Mouse (Mus musculus) limb, embryonic 13.5 days (tissue): ENCODE data around the gene Tm7sf3. TPM values are rescaled to one million over a fixed set of nuclear protein-coding genes. Genes with fewer than 3 reads are reported as not detected.

Experiments used
- ATAC-seq: fragments of 200-750 bp; cut with Nextera tagmentation; 2 replicates; pipeline ENCODE4 v1.8.0; 2017; ENCODE audit warnings: low read depth, moderate number of reproducible peaks, moderate TSS enrichment; ENCODE audit not compliant: low FRiP score
- H3K27ac ChIP-seq: fragments of 300-500 bp; sonication (generic); 2 replicates; pipeline ENCODE4 v1.5.1; 2015; ENCODE audit warnings: inconsistent platforms, mild to moderate bottlenecking, moderate library complexity
- H3K27me3 ChIP-seq: fragments of 300-500 bp; sonication (generic); 2 replicates; pipeline ENCODE4 v1.6.1; 2015; ENCODE audit warnings: mild to moderate bottlenecking, inconsistent platforms
- H3K36me3 ChIP-seq: fragments of 300-500 bp; sonication (generic); 2 replicates; pipeline ENCODE4 v1.6.1; 2015; ENCODE audit warnings: inconsistent platforms, mild to moderate bottlenecking, moderate library complexity
- H3K4me1 ChIP-seq: fragments of 300-500 bp; sonication (generic); 2 replicates; pipeline ENCODE4 v1.6.1; 2015; ENCODE audit warnings: inconsistent platforms
- H3K4me2 ChIP-seq: fragments of 300-500 bp; sonication (generic); replicated peaks from 2 replicates; pipeline ENCODE4 v1.6.1; 2015; ENCODE audit warnings: inconsistent platforms, mild to moderate bottlenecking, moderate library complexity
- H3K4me3 ChIP-seq: fragments of 300-500 bp; sonication (generic); 2 replicates; pipeline ENCODE4 v1.5.1; 2015; ENCODE audit warnings: moderate library complexity, mild to moderate bottlenecking, inconsistent platforms
- H3K9ac ChIP-seq: fragments of 300-500 bp; sonication (generic); 2 replicates; pipeline ENCODE4 v1.6.1; 2015; ENCODE audit warnings: mild to moderate bottlenecking, inconsistent platforms
- H3K9me3 ChIP-seq: fragments of 300-500 bp; sonication (generic); 2 replicates; pipeline ENCODE4 v1.6.1; 2016; ENCODE audit warnings: inconsistent platforms
- WGBS: fragments of 180-500 bp; shearing (Covaris S2); methylation state at CpG from one replicate; pipeline ENCODE4 v1.1.7; 2015; 5-methylcytosine and 5-hydroxymethylcytosine counted together
- polyA plus RNA-seq: library from polyadenylated mRNA; unstranded; fragments of >200 nt; fragmentation: Nextera tagmentation; extraction: Ambion mirVana; gene quantifications from 2 replicates; pipeline ENCODE4 v1.2.1, GENCODE M21; 2015

Gene Tm7sf3
- polyA plus RNA-seq, 1 experiment from 2014 or later, result 38.3 TPM

DNA sequence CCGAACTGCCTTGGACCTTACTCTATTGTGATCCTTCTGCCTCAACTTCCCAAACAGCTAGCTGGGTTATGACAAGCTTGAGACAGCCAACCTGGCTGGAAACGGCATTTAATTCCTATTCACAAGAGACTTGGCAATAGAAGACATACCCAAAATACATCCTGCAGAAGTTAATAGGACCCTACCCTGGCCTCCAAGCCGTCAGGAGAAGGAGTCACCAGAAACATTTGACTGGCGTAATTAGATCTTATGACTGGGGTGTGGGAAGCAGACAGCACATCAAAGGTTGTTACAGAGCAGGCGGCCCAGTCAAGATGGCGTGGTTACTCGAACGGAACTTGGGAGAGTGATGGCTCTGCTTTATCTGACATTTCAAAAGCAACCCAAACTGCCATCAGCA, 10.8 kb downstream of the Tm7sf3 start:
- 49% methylated on average over 8 of the region's 8 CpGs for WGBS
- 0 out of 2 replicates have a peak overlapping the region, but pooled peaks have one; percentile 71 for H3K4me2 ChIP-seq
- H3K27ac ChIP-seq, result no peak overlapping the region
- no peaks in the 10 kb centered on the region for H3K9me3 ChIP-seq
- H3K4me1 ChIP-seq, result peaks cover 22% of the 10 kb centered on the region
- no peak overlapping the region for H3K9ac ChIP-seq
- no peaks in the 10 kb centered on the region for H3K27me3 ChIP-seq
- no peaks in the 10 kb centered on the region for H3K36me3 ChIP-seq
- no peak for ATAC-seq
- no peak overlapping the region for H3K4me3 ChIP-seq

DNA sequence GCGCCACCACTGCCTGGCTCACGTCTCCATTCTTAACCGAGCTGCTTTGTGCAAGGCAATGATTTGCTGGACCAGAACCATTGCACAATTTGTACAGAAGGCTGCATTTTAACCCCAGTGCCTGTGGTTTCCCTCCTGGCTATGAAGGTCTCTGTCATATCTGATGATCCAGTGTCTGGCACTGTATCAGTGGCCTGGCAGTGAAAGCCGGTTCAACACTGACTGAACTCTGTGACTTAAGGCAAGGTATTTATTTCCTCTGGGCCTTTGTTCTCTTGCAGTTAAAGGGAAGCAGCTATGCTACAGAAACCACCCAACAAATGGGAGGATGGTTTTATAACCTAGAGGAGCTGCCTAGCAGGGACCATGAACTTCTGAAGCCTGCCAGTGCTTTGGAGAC, 11.7 kb downstream of the Tm7sf3 start:
- H3K27ac ChIP-seq, result no peak overlapping the region
- no peaks in the 10 kb centered on the region for H3K9me3 ChIP-seq
- H3K4me1 ChIP-seq, result peaks cover 22% of the 10 kb centered on the region
- H3K36me3 ChIP-seq, result no peaks in the 10 kb centered on the region
- WGBS, result 81% methylated on average over 4 of the region's 4 CpGs
- no peak for ATAC-seq
- H3K9ac ChIP-seq, result no peak overlapping the region
- no peak overlapping the region for H3K4me2 ChIP-seq
- H3K4me3 ChIP-seq, result no peak overlapping the region
- no peaks in the 10 kb centered on the region for H3K27me3 ChIP-seq

GRCm38 (mm10) chr6:146629781-146630756, 12.6 kb downstream of the Tm7sf3 start:
- H3K4me1 ChIP-seq, result peaks cover 22% of the 10 kb centered on the region
- no peaks in the 10 kb centered on the region for H3K27me3 ChIP-seq
- no peak overlapping the region for H3K4me2 ChIP-seq
- 86% methylated on average over 9 of the region's 9 CpGs for WGBS
- H3K27ac ChIP-seq, result no peak overlapping the region
- no peak overlapping the region for H3K9ac ChIP-seq
- no peaks in the 10 kb centered on the region for H3K36me3 ChIP-seq
- no peak overlapping the region for H3K4me3 ChIP-seq
- no peaks in the 10 kb centered on the region for H3K9me3 ChIP-seq
- ATAC-seq, result no peak

DNA sequence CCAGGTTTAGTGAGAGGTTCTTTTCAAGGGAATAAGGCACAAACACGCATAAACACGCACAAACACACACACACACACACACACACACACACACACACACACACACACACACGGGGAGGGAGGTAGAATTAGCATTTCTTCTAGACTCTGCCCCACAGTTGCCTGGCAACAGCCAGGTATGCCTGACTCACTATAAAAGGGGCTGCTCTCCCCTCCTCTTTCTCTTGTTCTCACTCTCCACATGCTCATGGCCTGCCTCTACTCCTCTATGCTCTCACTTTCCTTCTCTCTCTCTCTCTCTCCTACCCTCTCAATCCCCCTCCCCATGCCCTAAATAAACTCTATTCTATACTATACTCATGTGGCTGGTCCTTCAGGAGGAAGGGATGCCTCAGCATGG, 14.5 kb downstream of the Tm7sf3 start:
- peaks cover 15% of the 10 kb centered on the region for H3K4me1 ChIP-seq
- H3K9me3 ChIP-seq, result no peaks in the 10 kb centered on the region
- H3K4me2 ChIP-seq, result no peak overlapping the region
- no peak overlapping the region for H3K27ac ChIP-seq
- no peak overlapping the region for H3K4me3 ChIP-seq
- H3K27me3 ChIP-seq, result no peaks in the 10 kb centered on the region
- WGBS, result 82% methylated on average over 3 of the region's 3 CpGs
- no peak for ATAC-seq
- H3K36me3 ChIP-seq, result peaks cover 13% of the 10 kb centered on the region
- H3K9ac ChIP-seq, result no peak overlapping the region

DNA sequence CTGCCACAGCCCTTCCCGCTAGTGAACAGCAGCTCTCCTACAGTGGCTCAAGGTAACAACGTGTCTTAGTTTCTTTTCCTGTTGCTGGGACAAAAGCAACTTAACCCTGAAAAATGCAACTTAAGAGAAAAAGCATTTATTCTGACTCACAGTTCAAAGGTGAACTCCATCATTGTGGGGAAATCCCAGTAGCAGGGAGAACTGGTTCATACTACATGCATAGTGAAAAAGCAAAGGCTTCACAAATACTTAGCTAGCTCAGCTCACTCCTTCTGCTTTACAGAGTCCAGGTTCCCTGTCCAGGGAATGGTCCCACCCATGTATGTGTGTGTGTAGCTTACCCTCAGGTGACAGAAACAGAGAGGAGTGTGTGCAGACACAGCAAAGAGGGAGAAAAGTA, 26.0 kb downstream of the Tm7sf3 start:
- Histone ChIP-seq H3K27ac (no peak overlapping the region), H3K9ac (no peak overlapping the region), H3K4me1 (no peaks in the 10 kb centered on the region), H3K9me3 (no peaks in the 10 kb centered on the region), H3K4me2 (no peak overlapping the region), H3K36me3 (peaks cover 95% of the 10 kb centered on the region), H3K27me3 (no peaks in the 10 kb centered on the region), H3K4me3 (no peak overlapping the region)
- 91% methylated on average over 2 of the region's 2 CpGs for WGBS
- ATAC-seq, result no peak

- no peak overlapping the region for H3K4me3 ChIP-seq
- H3K4me1 ChIP-seq, result no peaks in the 10 kb centered on the region
- H3K4me2 ChIP-seq, result no peak overlapping the region
- no peaks in the 10 kb centered on the region for H3K9me3 ChIP-seq
- WGBS, result 92% methylated on average over 8 of the region's 8 CpGs
- no peak for ATAC-seq
- no peak overlapping the region for H3K27ac ChIP-seq
- H3K36me3 ChIP-seq, result peaks cover 88% of the 10 kb centered on the region
- no peaks in the 10 kb centered on the region for H3K27me3 ChIP-seq
- H3K9ac ChIP-seq, result no peak overlapping the region
Measured at GRCm38 (mm10) chr6:146615891-146616290, 26.7 kb downstream of the Tm7sf3 start.

DNA sequence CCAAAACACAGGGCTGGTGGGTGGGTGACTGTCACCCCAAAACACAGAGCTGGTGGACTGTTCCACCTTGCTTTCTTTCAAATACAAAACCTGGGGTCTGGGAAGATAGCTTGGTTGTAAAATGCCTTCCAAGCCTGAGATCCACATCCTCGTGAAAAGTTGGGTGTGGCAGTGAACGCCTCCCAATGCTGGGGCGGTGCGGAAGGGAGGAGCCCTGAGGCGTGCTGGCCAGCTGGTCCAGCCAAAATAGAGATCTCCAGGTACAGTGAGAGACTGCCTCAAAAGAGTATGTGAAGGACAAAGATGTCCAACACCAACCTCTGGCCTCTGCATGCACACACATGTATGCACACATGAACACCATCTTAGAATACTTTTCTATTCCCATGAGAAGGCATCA, 28.1 kb downstream of the Tm7sf3 start:
- no peak overlapping the region for H3K4me3 ChIP-seq
- no peaks in the 10 kb centered on the region for H3K9me3 ChIP-seq
- H3K27me3 ChIP-seq, result no peaks in the 10 kb centered on the region
- ATAC-seq, result no peak
- no peaks in the 10 kb centered on the region for H3K4me1 ChIP-seq
- WGBS, result 90% methylated on average over 5 of the region's 5 CpGs
- H3K9ac ChIP-seq, result no peak overlapping the region
- H3K4me2 ChIP-seq, result no peak overlapping the region
- no peak overlapping the region for H3K27ac ChIP-seq
- peaks cover 88% of the 10 kb centered on the region for H3K36me3 ChIP-seq

DNA sequence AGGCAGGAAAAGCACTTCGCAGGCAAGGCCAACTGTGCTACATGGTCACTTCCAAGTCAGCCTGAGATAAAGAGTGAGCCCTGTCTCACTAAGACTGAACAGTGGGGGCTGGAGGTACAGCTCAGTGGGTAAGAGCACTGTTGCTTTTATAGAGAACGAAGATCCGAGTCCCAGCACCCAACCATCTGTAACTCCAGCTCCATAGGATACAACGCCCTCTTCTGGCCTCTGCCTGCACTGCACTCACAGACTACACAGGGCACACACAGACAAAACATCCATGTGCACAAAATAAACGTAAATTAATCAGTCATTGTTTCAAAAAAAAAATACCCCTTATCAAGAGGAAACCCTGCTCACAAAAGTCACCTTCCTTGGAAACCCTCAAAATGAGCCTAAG, 28.7 kb downstream of the Tm7sf3 start:
- Histone ChIP-seq H3K4me1 (no peaks in the 10 kb centered on the region), H3K4me3 (no peak overlapping the region), H3K9me3 (no peaks in the 10 kb centered on the region), H3K4me2 (no peak overlapping the region), H3K27me3 (no peaks in the 10 kb centered on the region), H3K9ac (no peak overlapping the region), H3K27ac (no peak overlapping the region), H3K36me3 (peaks cover 90% of the 10 kb centered on the region)
- 95% methylated on average over 5 of the region's 5 CpGs for WGBS
- no peak for ATAC-seq

DNA sequence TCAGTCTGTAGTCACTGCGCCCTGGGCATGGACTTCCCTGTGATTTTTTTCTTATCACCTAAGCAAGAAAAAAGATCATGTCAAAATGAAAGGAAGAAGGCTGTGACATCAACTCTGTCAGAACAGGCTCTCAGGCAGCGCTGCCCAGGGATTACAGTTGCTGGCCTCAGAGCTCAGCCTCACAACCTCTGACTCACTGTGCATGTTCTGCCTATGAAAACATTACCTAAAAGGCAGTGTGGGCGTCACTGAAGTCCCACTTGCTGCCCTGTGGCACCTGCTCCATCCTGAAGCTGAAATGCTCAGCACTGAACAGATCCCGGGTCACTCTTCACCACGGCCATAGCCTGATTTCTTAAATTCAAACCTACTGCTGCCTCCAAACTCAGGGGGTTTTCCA, 29.9 kb downstream of the Tm7sf3 start:
- peaks cover 89% of the 10 kb centered on the region for H3K36me3 ChIP-seq
- no peak for ATAC-seq

GRCm38 (mm10) chr6:146611897-146612296, 30.7 kb downstream of the Tm7sf3 start:
- 95% methylated on average over 7 of the region's 7 CpGs for WGBS
- ATAC-seq, result no peak
- H3K9me3 ChIP-seq, result no peaks in the 10 kb centered on the region
- no peak overlapping the region for H3K9ac ChIP-seq
- H3K4me2 ChIP-seq, result no peak overlapping the region
- no peaks in the 10 kb centered on the region for H3K4me1 ChIP-seq
- H3K27ac ChIP-seq, result no peak overlapping the region
- H3K4me3 ChIP-seq, result no peak overlapping the region
- no peaks in the 10 kb centered on the region for H3K27me3 ChIP-seq
- H3K36me3 ChIP-seq, result peaks cover 89% of the 10 kb centered on the region

More for the DNA sequence above, 29.9 kb downstream of the Tm7sf3 start:
- Histone ChIP-seq H3K9me3 (no peaks in the 10 kb centered on the region), H3K4me2 (no peak overlapping the region), H3K27me3 (no peaks in the 10 kb centered on the region), H3K9ac (no peak overlapping the region), H3K27ac (no peak overlapping the region), H3K4me1 (no peaks in the 10 kb centered on the region), H3K4me3 (no peak overlapping the region)
- 91% methylated on average over 5 of the region's 5 CpGs for WGBS

GRCm38 (mm10) chr6:146611385-146611784, 31.2 kb downstream of the Tm7sf3 start:
- ATAC-seq, result no peak
- no peaks in the 10 kb centered on the region for H3K27me3 ChIP-seq
- H3K36me3 ChIP-seq, result peaks cover 89% of the 10 kb centered on the region
- WGBS, result 89% methylated on average over 6 of the region's 6 CpGs
- H3K9me3 ChIP-seq, result no peaks in the 10 kb centered on the region
- H3K27ac ChIP-seq, result no peak overlapping the region
- H3K4me3 ChIP-seq, result no peak overlapping the region
- no peaks in the 10 kb centered on the region for H3K4me1 ChIP-seq
- H3K4me2 ChIP-seq, result no peak overlapping the region
- no peak overlapping the region for H3K9ac ChIP-seq

DNA sequence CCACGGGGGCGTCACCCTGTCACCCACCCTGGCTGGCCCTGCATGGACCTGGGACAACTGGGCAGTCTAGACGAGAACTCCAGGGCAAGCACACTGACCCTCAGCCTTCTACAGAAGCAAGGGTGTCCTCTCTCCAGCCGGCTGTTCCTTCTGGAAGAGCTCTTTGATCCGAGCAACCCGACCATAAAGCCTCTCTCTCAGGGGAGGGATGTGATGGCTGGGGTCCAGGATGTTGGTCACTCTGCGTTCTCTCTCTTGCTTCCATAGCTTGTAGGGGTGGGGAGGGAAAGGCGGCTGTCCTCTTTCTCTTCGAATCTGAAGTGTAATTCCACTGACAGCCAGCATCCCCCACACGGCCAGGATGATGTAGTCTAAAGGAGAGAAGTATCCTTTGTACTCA, 39.0 kb downstream of the Tm7sf3 start:
- no peaks in the 10 kb centered on the region for H3K9me3 ChIP-seq
- ATAC-seq, result no peak
- 76% methylated on average over 10 of the region's 10 CpGs for WGBS
- H3K4me3 ChIP-seq, result no peak overlapping the region
- H3K27ac ChIP-seq, result no peak overlapping the region
- H3K27me3 ChIP-seq, result no peaks in the 10 kb centered on the region
- H3K4me2 ChIP-seq, result no peak overlapping the region
- H3K36me3 ChIP-seq, result peaks cover 88% of the 10 kb centered on the region
- no peak overlapping the region for H3K9ac ChIP-seq
- no peaks in the 10 kb centered on the region for H3K4me1 ChIP-seq

- H3K4me1 ChIP-seq, result no peaks in the 10 kb centered on the region
- ATAC-seq, result no peak
- H3K9ac ChIP-seq, result no peak overlapping the region
- H3K27ac ChIP-seq, result no peak overlapping the region
- no peak overlapping the region for H3K4me2 ChIP-seq
- no peaks in the 10 kb centered on the region for H3K9me3 ChIP-seq
- H3K36me3 ChIP-seq, result peaks cover 82% of the 10 kb centered on the region
- 72% methylated on average over 4 of the region's 4 CpGs for WGBS
- no peak overlapping the region for H3K4me3 ChIP-seq
- no peaks in the 10 kb centered on the region for H3K27me3 ChIP-seq
Measured at GRCm38 (mm10) chr6:146602601-146603000, 40.0 kb downstream of the Tm7sf3 start.
